Mouse (Mus musculus): Measurements from ENCODE around the gene Dnajc30.

GRCm38 (mm10) chr5:135040777-135041176 lies 23.2 kb upstream of the Dnajc30 start:
- no peak for TF ChIP-seq GATA1 (IDR thresholded peaks at IDR 0.05; ENCODE audit: low read length)
- TF ChIP-seq TAL1 (IDR thresholded peaks at IDR 0.05; ENCODE audit: low read length): no peak

Measured in erythroblast, embryonic 14.5 days (primary cell).